Mouse (Mus musculus) hindbrain, embryonic 13.5 days (tissue): ENCODE measurements around the gene Tmprss9. TPM values are rescaled to one million over a fixed set of nuclear protein-coding genes. Genes with fewer than 3 reads are reported as not detected.

ENCODE experiments used
- ATAC-seq: fragments of 200-750 bp; cut with Nextera tagmentation; 2 replicates; pipeline ENCODE4 v1.8.0; 2017; ENCODE audit warnings: moderate TSS enrichment; ENCODE audit not compliant: low FRiP score
- H3K27ac ChIP-seq: fragments of 300-500 bp; sonication (generic); 2 replicates; pipeline ENCODE4 v1.5.1; 2015; ENCODE audit warnings: inconsistent platforms, mild to moderate bottlenecking, moderate library complexity
- H3K27me3 ChIP-seq: fragments of 300-500 bp; sonication (generic); 2 replicates; pipeline ENCODE4 v1.6.1; 2015; ENCODE audit warnings: mild to moderate bottlenecking, inconsistent platforms
- H3K36me3 ChIP-seq: fragments of 300-500 bp; sonication (generic); 2 replicates; pipeline ENCODE4 v1.6.1; 2015; ENCODE audit warnings: mild to moderate bottlenecking, inconsistent platforms
- H3K4me1 ChIP-seq: fragments of 300-500 bp; sonication (generic); replicated peaks from 2 replicates; pipeline ENCODE4 v1.6.1; 2015; ENCODE audit warnings: inconsistent platforms
- H3K4me2 ChIP-seq: fragments of 300-500 bp; sonication (generic); 2 replicates; pipeline ENCODE4 v1.6.1; 2015; ENCODE audit warnings: inconsistent platforms, mild to moderate bottlenecking, moderate library complexity
- H3K4me3 ChIP-seq: fragments of 300-500 bp; sonication (generic); 2 replicates; pipeline ENCODE4 v1.5.1; 2015; ENCODE audit warnings: mild to moderate bottlenecking, inconsistent platforms
- H3K9ac ChIP-seq: fragments of 300-500 bp; sonication (generic); 2 replicates; pipeline ENCODE4 v1.6.1; 2015; ENCODE audit warnings: mild to moderate bottlenecking, inconsistent platforms
- H3K9me3 ChIP-seq: fragments of 300-500 bp; sonication (generic); 2 replicates; pipeline ENCODE4 v1.6.1; 2016; ENCODE audit warnings: inconsistent platforms
- WGBS: fragments of 180-500 bp; shearing (Covaris S2); methylation state at CpG from one replicate; pipeline ENCODE4 v1.1.7; 2015; 5-methylcytosine and 5-hydroxymethylcytosine counted together
- microRNA counts: library from miRNA; unstranded; fragments of <30 nt; microRNA quantifications from one replicate; lab custom pipeline; 2016
- microRNA-seq: library from miRNA; unstranded; fragments of <30 nt; microRNA quantifications from one replicate; pipeline ENCODE4, GENCODE M21; 2016
- polyA plus RNA-seq: library from polyadenylated mRNA; unstranded; fragments of >200 nt; fragmentation: Nextera tagmentation; extraction: Ambion mirVana; gene quantifications from 2 replicates; pipeline ENCODE4 v1.2.1, GENCODE M21; 2015

The Tmprss9 gene
- polyA plus RNA-seq, 1 experiment from 2014 or later: 0.13 TPM

- no peak overlapping the region for H3K4me3 ChIP-seq
- no peaks in the 10 kb centered on the region for H3K9me3 ChIP-seq
- H3K9ac ChIP-seq: no peak overlapping the region
- ATAC-seq: no peak
- H3K4me1 ChIP-seq: peaks cover 7% of the 10 kb centered on the region; the same call in 1 of the 2 replicates
- no peak overlapping the region for H3K27ac ChIP-seq
- H3K36me3 ChIP-seq: no peaks in the 10 kb centered on the region
- peaks cover 12% of the 10 kb centered on the region; the same call in 1 of the 2 replicates for H3K27me3 ChIP-seq
- WGBS: 60% methylated on average over 2 of the region's 2 CpGs
- H3K4me2 ChIP-seq: no peak overlapping the region
These were observed 76.2 kb downstream of the Tmprss9 start for GRCm38 (mm10) chr10:80947802-80948201.

- H3K4me3 ChIP-seq: no peak overlapping the region
- 23% methylated on average over 6 of the region's 6 CpGs for WGBS
- H3K36me3 ChIP-seq: no peaks in the 10 kb centered on the region
- H3K27ac ChIP-seq: no peak overlapping the region
- peaks cover 7% of the 10 kb centered on the region; the same call in 1 of the 2 replicates for H3K4me1 ChIP-seq
- H3K9ac ChIP-seq: no peak overlapping the region
- peaks cover 10% of the 10 kb centered on the region; the same call in 1 of the 2 replicates for H3K27me3 ChIP-seq
- no peak for ATAC-seq
- no peak overlapping the region for H3K4me2 ChIP-seq
- H3K9me3 ChIP-seq: no peaks in the 10 kb centered on the region
These were observed 76.9 kb downstream of the Tmprss9 start for GRCm38 (mm10) chr10:80948570-80948969.

GRCm38 (mm10) chr10:80949081-80949480 lies 77.4 kb downstream of the Tmprss9 start:
- ATAC-seq: no peak
- no peak overlapping the region for H3K4me2 ChIP-seq
- 81% methylated on average over 3 of the region's 3 CpGs for WGBS
- no peaks in the 10 kb centered on the region for H3K36me3 ChIP-seq
- peaks cover 9% of the 10 kb centered on the region; the same call in 1 of the 2 replicates for H3K27me3 ChIP-seq
- no peak overlapping the region for H3K9ac ChIP-seq
- peaks cover 7% of the 10 kb centered on the region; the same call in 1 of the 2 replicates for H3K4me1 ChIP-seq
- H3K4me3 ChIP-seq: no peak overlapping the region
- no peaks in the 10 kb centered on the region for H3K9me3 ChIP-seq
- no peak overlapping the region for H3K27ac ChIP-seq

MicroRNA genes within 50 kb of the gene (microRNA counts, 519-probe panel; counts per million panel counts)
- 51.3 counts per million for microRNA mmu-miR-1982 (lab: Ali Mortazavi, UCI)

Small RNA genes within 50 kb of the gene (microRNA-seq; reads per million reads assigned to microRNA genes)
- 3.0 reads per million, percentile 7 among the genes with 10 or more reads in this experiment for gene Mir1982

Other genes with a start within 250 kb of the Tmprss9 start
- 98.5 and 102 TPM in 2 replicates for gene Csnk1g2, start 249.0 kb upstream of the Tmprss9 start, polyA plus RNA-seq
- 75.7 and 77.8 TPM in 2 replicates for gene Btbd2, start 214.8 kb upstream of the Tmprss9 start, polyA plus RNA-seq
- gene Mknk2, start 193.7 kb upstream of the Tmprss9 start, polyA plus RNA-seq: 55.4 and 56.2 TPM in 2 replicates
- gene Mob3a, start 169.9 kb upstream of the Tmprss9 start, polyA plus RNA-seq: 51.8 and 56.8 TPM in 2 replicates
- 36.4 and 42.8 TPM in 2 replicates for gene Izumo4, start 169.7 kb upstream of the Tmprss9 start, polyA plus RNA-seq
- gene Ap3d1, start 129.6 kb upstream of the Tmprss9 start, polyA plus RNA-seq: 100 and 101 TPM in 2 replicates
- gene Dot1l, start 116.6 kb upstream of the Tmprss9 start, polyA plus RNA-seq: 18.9 and 19.4 TPM in 2 replicates
- 55.9 and 61.6 TPM in 2 replicates for gene Sf3a2, start 73.7 kb upstream of the Tmprss9 start, polyA plus RNA-seq
- 128 and 132 TPM in 2 replicates for gene Plekhj1, start 73.2 kb upstream of the Tmprss9 start, polyA plus RNA-seq
- 0.22 TPM in 1 of 2 replicates, not detected in the other for gene Amh, start 66.6 kb upstream of the Tmprss9 start, polyA plus RNA-seq
- gene Jsrp1, start 58.4 kb upstream of the Tmprss9 start, polyA plus RNA-seq: 0.56 and 0.95 TPM in 2 replicates
- 1,227 and 1,240 TPM in 2 replicates for gene Oaz1, start 45.2 kb upstream of the Tmprss9 start, polyA plus RNA-seq
- 3.4 and 3.5 TPM in 2 replicates for gene Lingo3, start 27.8 kb upstream of the Tmprss9 start, polyA plus RNA-seq
- gene Lsm7, start 16.6 kb upstream of the Tmprss9 start, polyA plus RNA-seq: 210 and 237 TPM in 2 replicates
- 63.6 and 68.8 TPM in 2 replicates for gene Sppl2b, start 16.6 kb upstream of the Tmprss9 start, polyA plus RNA-seq
- gene Timm13, start 29.1 kb downstream of the Tmprss9 start, polyA plus RNA-seq: 333 and 336 TPM in 2 replicates
- 41.5 and 43.9 TPM in 2 replicates for gene Lmnb2, start 46.4 kb downstream of the Tmprss9 start, polyA plus RNA-seq
- gene Gadd45b, start 58.2 kb downstream of the Tmprss9 start, polyA plus RNA-seq: 8.0 and 8.1 TPM in 2 replicates
- gene Gng7, start 143.1 kb downstream of the Tmprss9 start, polyA plus RNA-seq: 13.4 and 13.5 TPM in 2 replicates
- 37.5 and 40.2 TPM in 2 replicates for gene Diras1, start 153.8 kb downstream of the Tmprss9 start, polyA plus RNA-seq
- gene Slc39a3, start 165.6 kb downstream of the Tmprss9 start, polyA plus RNA-seq: 42.3 and 44.0 TPM in 2 replicates
- 292 and 304 TPM in 2 replicates for gene Sgta, start 188.3 kb downstream of the Tmprss9 start, polyA plus RNA-seq
- 45.0 and 46.9 TPM in 2 replicates for gene Thop1, start 198.2 kb downstream of the Tmprss9 start, polyA plus RNA-seq
- gene Creb3l3, start 227.0 kb downstream of the Tmprss9 start, polyA plus RNA-seq: 0.26 and 0.41 TPM in 2 replicates
- 224 and 227 TPM in 2 replicates for gene Map2k2, start 234.1 kb downstream of the Tmprss9 start, polyA plus RNA-seq